Mouse (Mus musculus): ENCODE results near the gene Itga8. TPM values are rescaled to one million over a fixed set of nuclear protein-coding genes. Genes with fewer than 3 reads are reported as not detected.

Itga8 gene
- polyA plus RNA-seq, 1 experiment: 1.0 TPM

DNA sequence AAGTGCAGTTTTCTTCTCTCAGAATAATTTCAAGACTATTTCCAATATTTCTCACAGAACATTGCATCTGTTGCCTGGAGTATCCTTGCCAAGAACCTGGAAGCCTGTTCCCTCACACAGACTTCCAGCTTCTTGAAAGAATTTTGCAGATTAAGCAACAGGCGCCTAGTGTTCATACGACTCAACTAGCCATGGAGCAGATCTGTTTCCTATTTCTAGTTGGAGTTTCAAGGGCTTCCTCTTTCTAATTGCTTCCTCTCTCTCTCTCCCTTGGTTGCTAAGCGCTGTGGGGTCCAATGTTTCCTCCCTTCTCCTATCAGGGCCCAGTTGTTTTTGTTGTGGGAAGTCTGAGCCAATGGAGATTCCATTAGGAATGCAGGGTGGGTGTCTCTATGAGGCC lies 7.7 kb downstream of the Itga8 start:
- Histone ChIP-seq H3K27me3 (ENCODE audit: control insufficient read depth, insufficient read depth, low read length) (no peaks in the 10 kb centered on the region), H3K27ac (ENCODE audit: control insufficient read depth, insufficient read depth, low read depth, low read length) (no peak overlapping the region), H3K4me3 (ENCODE audit: control insufficient read depth, low read depth, low read length) (no peak overlapping the region), H3K4me1 (ENCODE audit: control insufficient read depth, insufficient read depth, low read length) (no peaks in the 10 kb centered on the region), H3K36me3 (ENCODE audit: control insufficient read depth, insufficient read depth, low read length) (no peaks in the 10 kb centered on the region)
- TF ChIP-seq CTCF (IDR thresholded peaks at IDR 0.05; ENCODE audit: control insufficient read depth, insufficient read depth, insufficient replicate concordance, low read depth, low read length): no peak
- TF ChIP-seq POLR2A (IDR thresholded peaks at IDR 0.05; ENCODE audit: control insufficient read depth, low read depth, low read length): no peak

DNA sequence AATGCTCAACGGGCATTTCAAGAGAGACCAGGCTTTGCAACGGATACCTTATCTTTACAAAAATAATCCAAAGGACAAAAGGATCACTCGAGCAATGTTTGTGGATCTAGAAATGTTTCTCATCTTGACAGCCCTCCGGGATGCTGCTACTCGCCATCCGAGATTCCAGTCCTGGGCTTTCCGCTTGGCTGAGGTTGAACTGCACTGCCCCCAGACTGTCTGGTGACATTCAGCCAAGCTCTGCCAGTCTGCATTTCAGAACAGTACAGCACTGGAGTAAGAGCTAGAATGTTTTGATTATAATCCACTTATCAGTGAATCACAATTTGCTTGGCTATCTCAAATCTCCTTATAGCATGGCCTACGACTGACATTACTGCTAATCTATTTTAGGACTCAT lies 8.3 kb downstream of the Itga8 start:
- no peak overlapping the region for H3K27ac ChIP-seq (ENCODE audit: control insufficient read depth, insufficient read depth, low read depth, low read length)
- no peaks in the 10 kb centered on the region for H3K36me3 ChIP-seq (ENCODE audit: control insufficient read depth, insufficient read depth, low read length)
- H3K4me3 ChIP-seq (ENCODE audit: control insufficient read depth, low read depth, low read length): no peak overlapping the region
- H3K27me3 ChIP-seq (ENCODE audit: control insufficient read depth, insufficient read depth, low read length): no peaks in the 10 kb centered on the region
- H3K4me1 ChIP-seq (ENCODE audit: control insufficient read depth, insufficient read depth, low read length): no peaks in the 10 kb centered on the region
- TF ChIP-seq CTCF (IDR thresholded peaks at IDR 0.05; ENCODE audit: control insufficient read depth, insufficient read depth, insufficient replicate concordance, low read depth, low read length) (no peak), POLR2A (IDR thresholded peaks at IDR 0.05; ENCODE audit: control insufficient read depth, low read depth, low read length) (no peak)

DNA sequence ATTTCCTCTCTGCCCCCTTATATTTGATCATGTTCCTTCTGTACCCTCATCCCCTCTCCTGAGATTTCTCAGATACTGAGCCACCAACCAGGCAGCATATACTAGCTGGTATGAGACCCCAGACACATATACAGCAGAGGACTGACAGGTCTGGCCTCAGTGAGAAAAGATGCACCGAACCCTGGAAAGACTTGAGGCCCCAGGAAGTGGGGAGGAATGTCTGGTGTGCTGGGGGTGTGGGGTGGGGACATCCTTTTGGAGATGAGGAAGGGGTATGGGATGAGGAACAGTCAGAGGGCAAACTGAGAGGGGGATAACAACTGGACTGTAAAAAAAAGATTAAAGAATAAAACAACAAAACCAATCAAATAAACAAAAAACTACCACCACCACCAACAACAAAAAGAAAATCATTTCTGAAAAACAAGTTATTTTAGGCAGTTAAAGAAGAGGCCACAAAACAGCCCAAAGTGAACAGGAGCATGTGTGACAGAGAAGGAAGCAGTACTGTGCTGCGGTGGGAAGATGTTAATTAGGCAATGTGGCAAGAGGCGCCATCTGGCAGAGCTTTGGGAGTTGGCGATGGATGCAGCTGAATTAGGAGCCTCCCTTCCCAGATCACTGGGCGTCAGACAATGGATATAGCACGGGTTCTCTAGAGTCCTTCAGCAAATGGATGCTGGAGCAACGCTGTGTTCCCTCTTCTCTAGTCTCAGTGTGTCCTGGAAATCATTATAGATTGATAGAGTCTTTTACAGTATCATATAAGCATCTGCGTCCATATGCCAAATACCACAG lies 9.5 kb downstream of the Itga8 start:
- H3K27me3 ChIP-seq (ENCODE audit: control insufficient read depth, insufficient read depth, low read length): no peaks in the 10 kb centered on the region
- H3K4me3 ChIP-seq (ENCODE audit: control insufficient read depth, low read depth, low read length): no peak overlapping the region
- H3K27ac ChIP-seq (ENCODE audit: control insufficient read depth, insufficient read depth, low read depth, low read length): no peak overlapping the region
- TF ChIP-seq CTCF (IDR thresholded peaks at IDR 0.05; ENCODE audit: control insufficient read depth, insufficient read depth, insufficient replicate concordance, low read depth, low read length) (no peak), POLR2A (IDR thresholded peaks at IDR 0.05; ENCODE audit: control insufficient read depth, low read depth, low read length) (no peak)
- no peaks in the 10 kb centered on the region for H3K36me3 ChIP-seq (ENCODE audit: control insufficient read depth, insufficient read depth, low read length)
- no peaks in the 10 kb centered on the region for H3K4me1 ChIP-seq (ENCODE audit: control insufficient read depth, insufficient read depth, low read length)

DNA sequence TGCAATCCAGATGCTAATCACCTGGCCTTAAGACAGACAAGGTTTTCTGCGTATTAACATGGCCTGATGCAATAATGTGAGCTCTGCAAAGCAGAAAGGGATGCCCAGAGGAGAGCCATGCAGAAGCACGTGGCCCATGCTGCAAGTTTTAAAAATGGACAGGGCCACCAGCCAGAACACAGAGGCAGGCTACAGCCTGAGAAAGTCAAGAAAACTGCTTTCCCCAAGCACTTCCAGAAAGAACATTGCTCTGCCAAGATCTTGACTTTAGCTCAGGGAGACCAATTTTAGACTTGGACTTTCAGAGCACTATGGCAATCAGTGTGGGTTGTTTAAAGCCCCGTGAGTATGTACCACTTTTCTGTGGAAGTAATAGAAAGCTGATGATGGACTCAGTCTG lies 11.5 kb downstream of the Itga8 start:
- TF ChIP-seq CTCF (IDR thresholded peaks at IDR 0.05; ENCODE audit: control insufficient read depth, insufficient read depth, insufficient replicate concordance, low read depth, low read length): no peak
- TF ChIP-seq POLR2A (IDR thresholded peaks at IDR 0.05; ENCODE audit: control insufficient read depth, low read depth, low read length): no peak

DNA sequence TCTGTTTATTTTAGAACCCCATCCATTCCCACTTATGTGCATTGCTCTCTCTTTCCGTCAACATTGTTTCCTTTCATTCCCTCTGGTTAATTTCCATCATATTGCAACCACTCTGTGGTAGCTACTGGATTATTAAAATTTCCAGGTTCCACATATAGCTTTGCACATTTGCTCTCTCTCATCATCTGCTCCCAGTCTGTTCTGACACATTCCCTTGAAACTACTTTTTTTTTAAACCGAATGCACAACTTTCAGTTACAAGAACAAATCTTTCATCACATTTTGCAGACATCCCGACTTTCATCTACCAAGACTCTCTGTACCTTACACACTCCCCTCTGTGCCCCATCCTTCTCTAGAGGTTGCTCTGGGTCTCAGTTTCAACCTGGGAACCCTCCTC lies 13.9 kb downstream of the Itga8 start:
- Histone ChIP-seq H3K4me3 (ENCODE audit: control insufficient read depth, low read depth, low read length) (no peak overlapping the region), H3K4me1 (ENCODE audit: control insufficient read depth, insufficient read depth, low read length) (no peaks in the 10 kb centered on the region), H3K27me3 (ENCODE audit: control insufficient read depth, insufficient read depth, low read length) (no peaks in the 10 kb centered on the region), H3K27ac (ENCODE audit: control insufficient read depth, insufficient read depth, low read depth, low read length) (no peak overlapping the region), H3K36me3 (ENCODE audit: control insufficient read depth, insufficient read depth, low read length) (no peaks in the 10 kb centered on the region)
- TF ChIP-seq CTCF (IDR thresholded peaks at IDR 0.05; ENCODE audit: control insufficient read depth, insufficient read depth, insufficient replicate concordance, low read depth, low read length): no peak
- TF ChIP-seq POLR2A (IDR thresholded peaks at IDR 0.05; ENCODE audit: control insufficient read depth, low read depth, low read length): no peak

More for the DNA sequence above, 11.5 kb downstream of the Itga8 start:
- Histone ChIP-seq H3K4me3 (ENCODE audit: control insufficient read depth, low read depth, low read length) (no peak overlapping the region), H3K36me3 (ENCODE audit: control insufficient read depth, insufficient read depth, low read length) (no peaks in the 10 kb centered on the region), H3K27me3 (ENCODE audit: control insufficient read depth, insufficient read depth, low read length) (no peaks in the 10 kb centered on the region), H3K27ac (ENCODE audit: control insufficient read depth, insufficient read depth, low read depth, low read length) (no peak overlapping the region), H3K4me1 (ENCODE audit: control insufficient read depth, insufficient read depth, low read length) (no peaks in the 10 kb centered on the region)

DNA sequence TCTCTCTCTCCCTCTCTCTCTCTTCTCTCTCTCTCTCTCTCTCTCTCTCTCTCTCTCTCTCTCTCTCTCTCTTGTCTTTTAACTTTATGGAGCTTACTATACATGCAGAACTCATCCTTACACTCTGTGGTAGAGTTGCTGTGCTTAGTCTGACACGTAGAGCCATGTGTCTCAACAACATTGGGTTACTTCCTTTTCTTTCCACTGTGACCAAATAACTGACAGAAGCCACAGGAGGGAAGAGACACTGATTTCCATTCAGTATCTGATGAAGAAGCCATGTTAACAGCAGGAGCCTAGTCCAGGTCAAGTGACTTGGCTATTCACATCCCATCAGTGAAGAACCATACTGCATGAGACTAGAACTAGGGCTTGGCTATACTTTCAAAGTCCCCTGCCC lies 21.1 kb downstream of the Itga8 start:
- no peaks in the 10 kb centered on the region for H3K27me3 ChIP-seq (ENCODE audit: control insufficient read depth, insufficient read depth, low read length)
- H3K4me3 ChIP-seq (ENCODE audit: control insufficient read depth, low read depth, low read length): no peak overlapping the region
- no peak overlapping the region for H3K27ac ChIP-seq (ENCODE audit: control insufficient read depth, insufficient read depth, low read depth, low read length)
- TF ChIP-seq CTCF (IDR thresholded peaks at IDR 0.05; ENCODE audit: control insufficient read depth, insufficient read depth, insufficient replicate concordance, low read depth, low read length): no peak
- no peak for TF ChIP-seq POLR2A (IDR thresholded peaks at IDR 0.05; ENCODE audit: control insufficient read depth, low read depth, low read length)
- H3K36me3 ChIP-seq (ENCODE audit: control insufficient read depth, insufficient read depth, low read length): no peaks in the 10 kb centered on the region
- no peaks in the 10 kb centered on the region for H3K4me1 ChIP-seq (ENCODE audit: control insufficient read depth, insufficient read depth, low read length)

DNA sequence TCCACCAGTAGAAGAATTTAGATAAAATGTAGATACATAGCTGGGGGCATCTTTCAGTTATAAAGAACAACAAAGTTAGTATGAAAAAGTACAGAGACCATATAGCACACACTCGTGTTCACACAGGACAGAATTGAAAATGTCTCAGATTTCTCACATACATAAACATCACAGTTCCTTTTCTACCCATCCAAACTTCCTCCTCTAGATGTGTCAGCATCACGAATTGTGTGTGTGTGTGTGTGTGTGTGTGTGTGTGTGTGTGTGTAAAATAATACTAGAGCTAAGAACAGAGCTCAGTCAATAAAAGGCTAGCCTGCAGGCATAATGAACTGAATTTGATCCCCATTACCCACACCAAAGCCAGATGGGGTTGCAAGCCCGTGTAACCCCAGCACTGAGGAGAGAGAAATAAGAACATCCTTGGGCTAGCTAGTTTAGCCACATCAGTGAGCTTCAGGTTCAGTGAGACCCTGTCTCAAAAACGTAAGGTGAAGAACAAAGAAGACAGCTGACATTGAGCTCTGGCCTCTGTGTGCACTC lies 22.6 kb downstream of the Itga8 start:
- Histone ChIP-seq H3K27me3 (ENCODE audit: control insufficient read depth, insufficient read depth, low read length) (no peaks in the 10 kb centered on the region), H3K4me3 (ENCODE audit: control insufficient read depth, low read depth, low read length) (no peak overlapping the region), H3K27ac (ENCODE audit: control insufficient read depth, insufficient read depth, low read depth, low read length) (no peak overlapping the region), H3K4me1 (ENCODE audit: control insufficient read depth, insufficient read depth, low read length) (no peaks in the 10 kb centered on the region), H3K36me3 (ENCODE audit: control insufficient read depth, insufficient read depth, low read length) (no peaks in the 10 kb centered on the region)
- TF ChIP-seq CTCF (IDR thresholded peaks at IDR 0.05; ENCODE audit: control insufficient read depth, insufficient read depth, insufficient replicate concordance, low read depth, low read length) (no peak), POLR2A (IDR thresholded peaks at IDR 0.05; ENCODE audit: control insufficient read depth, low read depth, low read length) (no peak)
